Mouse (Mus musculus) kidney, adult 2 months (tissue): Measurements from ENCODE around the gene Agfg1. TPM values are rescaled to one million over a fixed set of nuclear protein-coding genes. Genes with fewer than 3 reads are reported as not detected.
A peak's percentile ranks its signal among the peaks of the same experiment; 100 is the strongest.
"Not testable (repeated sequence)": the region's sequence is repeated elsewhere in the genome, so short reads cannot be mapped to it uniquely, and the experiment has no call there.

Experiments
- DNase-seq: peaks from one replicate; pipeline ENCODE4 v3.0.0; 2021
- H3K27ac ChIP-seq: fragments of 200-500 bp; 2 replicates; pipeline ENCODE4 v1.5.1; 2012; ENCODE audit warnings: low read depth, low read length, control low read depth, inconsistent platforms; ENCODE audit not compliant: insufficient read depth
- H3K27me3 ChIP-seq: fragments of 200-500 bp; replicated peaks from 2 replicates; pipeline ENCODE4 v1.6.1; 2012; ENCODE audit warnings: mild to moderate bottlenecking, moderate library complexity, low read length, inconsistent platforms; ENCODE audit not compliant: control insufficient read depth, insufficient read depth
- H3K36me3 ChIP-seq: fragments of 200-500 bp; 2 replicates; pipeline ENCODE4 v1.6.1; 2012; ENCODE audit warnings: mild to moderate bottlenecking, moderate library complexity, low read length, inconsistent platforms; ENCODE audit not compliant: control insufficient read depth, insufficient read depth
- H3K4me1 ChIP-seq: fragments of 200-500 bp; 2 replicates; pipeline ENCODE4 v1.6.1; 2011; ENCODE audit warnings: low read length; ENCODE audit not compliant: control insufficient read depth, insufficient read depth
- H3K4me3 ChIP-seq: fragments of 200-500 bp; 2 replicates; pipeline ENCODE4 v1.5.1; 2011; ENCODE audit warnings: mild to moderate bottlenecking, low read depth, low read length, control low read depth; ENCODE audit not compliant: insufficient read depth
- CTCF ChIP-seq: fragments of 200-500 bp; conservative IDR thresholded peaks from 2 replicates; pipeline ENCODE4 v1.5.1; 2011; ENCODE audit warnings: low read depth, mild to moderate bottlenecking, control low read depth, low read length, moderate library complexity, mixed read lengths; ENCODE audit not compliant: insufficient read depth, insufficient read length
- POLR2A ChIP-seq: fragments of 200-500 bp; IDR thresholded peaks from one replicate; pipeline ENCODE4 v1.6.1; 2011; ENCODE audit warnings: low read depth, low read length, control low read depth
- WGBS: fragments of 180-500 bp; shearing (Covaris S2); methylation state at CpG from one replicate; pipeline ENCODE4 v1.1.7; 2018; 5-methylcytosine and 5-hydroxymethylcytosine counted together
- polyA plus RNA-seq: library from polyadenylated mRNA; depleted of rRNA; stranded (reverse); fragments of >200 nt; gene quantifications from 2 replicates; pipeline ENCODE4 v1.2.3, GENCODE M21; 2012; rRNA removed

Agfg1 gene
- polyA plus RNA-seq, 1 experiment: 33.9 TPM

GRCm38 (mm10) chr1:82938666-82939065 lies 99.4 kb downstream of the Agfg1 start:
- Histone ChIP-seq H3K27ac (peak overlapping the region; percentile 91), H3K4me3 (no peak overlapping the region), H3K4me1 (no peaks in the 10 kb centered on the region; the same call in 1 of the 2 replicates), H3K36me3 (no peaks in the 10 kb centered on the region), H3K27me3 (no peaks in the 10 kb centered on the region)
- WGBS: 73% methylated on average over 5 of the region's 5 CpGs
- DNase-seq: peak; percentile 83
- no peak for TF ChIP-seq CTCF
- TF ChIP-seq POLR2A: no peak

GRCm38 (mm10) chr1:82942505-82942904 lies 103.2 kb downstream of the Agfg1 start:
- not testable (repeated sequence) for H3K4me3 ChIP-seq, H3K36me3 ChIP-seq, H3K27ac ChIP-seq, DNase-seq, H3K27me3 ChIP-seq, H3K4me1 ChIP-seq
- 85% methylated on average over 2 of the region's 2 CpGs for WGBS

- H3K36me3 ChIP-seq, H3K4me1 ChIP-seq, H3K4me3 ChIP-seq, H3K27me3 ChIP-seq, DNase-seq, H3K27ac ChIP-seq: not testable (repeated sequence)
- WGBS: no CpG with 5 or more reads among the region's 6 CpGs
These were observed 104.0 kb downstream of the Agfg1 start, which contains the start of gene A030003K21Rik for GRCm38 (mm10) chr1:82943295-82943694. Gene A030003K21Rik, minus strand, starts transcription at chr1:82943388.

GRCm38 (mm10) chr1:82946029-82946428 lies 106.7 kb downstream of the Agfg1 start:
- DNase-seq, H3K36me3 ChIP-seq, H3K27me3 ChIP-seq, H3K4me1 ChIP-seq, H3K27ac ChIP-seq, H3K4me3 ChIP-seq: not testable (repeated sequence)
- 97% methylated on average over 2 of the region's 2 CpGs for WGBS

GRCm38 (mm10) chr1:82948601-82949000 lies 109.3 kb downstream of the Agfg1 start:
- Histone ChIP-seq H3K27me3 (no peaks in the 10 kb centered on the region), H3K4me3 (no peak overlapping the region), H3K4me1 (no peaks in the 10 kb centered on the region), H3K27ac (no peak overlapping the region), H3K36me3 (no peaks in the 10 kb centered on the region)
- TF ChIP-seq POLR2A: no peak
- TF ChIP-seq CTCF: no peak
- no peak for DNase-seq
- WGBS: 91% methylated on average over 2 of the region's 2 CpGs

Other genes starting within 250 kb of the Agfg1 start
- gene Mff, start 114.6 kb upstream of the Agfg1 start, polyA plus RNA-seq: 59.7 and 68.4 TPM in 2 replicates
- gene Tm4sf20, start 71.0 kb upstream of the Agfg1 start, polyA plus RNA-seq: not detected in 2 replicates
- gene Gm47791, start 68.2 kb upstream of the Agfg1 start, polyA plus RNA-seq: not detected in 2 replicates
- gene A030005L19Rik, start 73.8 kb downstream of the Agfg1 start, polyA plus RNA-seq: 0.63 and 0.72 TPM in 2 replicates
- not detected in 2 replicates for gene A030014E15Rik, start 85.4 kb downstream of the Agfg1 start, polyA plus RNA-seq
- gene Gm6217, start 91.9 kb downstream of the Agfg1 start, polyA plus RNA-seq: not detected in 2 replicates
- not detected in 2 replicates for gene A030003K21Rik, start 103.9 kb downstream of the Agfg1 start, polyA plus RNA-seq
- gene Gm7544, start 116.5 kb downstream of the Agfg1 start, polyA plus RNA-seq: not detected in 2 replicates
- not detected in 2 replicates for gene Gm47955, start 120.8 kb downstream of the Agfg1 start, polyA plus RNA-seq
- not detected in 2 replicates for gene Gm47959, start 161.1 kb downstream of the Agfg1 start, polyA plus RNA-seq
- 18.2 and 22.0 TPM in 2 replicates for gene Slc19a3, start 199.0 kb downstream of the Agfg1 start, polyA plus RNA-seq
- gene Krtap28-10, start 203.0 kb downstream of the Agfg1 start, polyA plus RNA-seq: not detected in 2 replicates
- gene Gm47969, start 205.4 kb downstream of the Agfg1 start, polyA plus RNA-seq: not detected in 2 replicates
- gene A030005K14Rik, start 219.9 kb downstream of the Agfg1 start, polyA plus RNA-seq: not detected in 2 replicates
- not detected in 2 replicates for gene Krtap28-13, start 221.4 kb downstream of the Agfg1 start, polyA plus RNA-seq